Mouse (Mus musculus) lung, embryonic 16.5 days (tissue): ENCODE data around the gene Trim24. TPM values are rescaled to one million over a fixed set of nuclear protein-coding genes. Genes with fewer than 3 reads are reported as not detected.
"Not testable (repeated sequence)": the region's sequence is repeated elsewhere in the genome, so short reads cannot be mapped to it uniquely, and the experiment has no call there.

Experiments used
- ATAC-seq: fragments of 200-750 bp; cut with Nextera tagmentation; 2 replicates; pipeline ENCODE4 v1.8.0; 2017; ENCODE audit warnings: low read depth, mild to moderate bottlenecking, moderate library complexity
- H3K27ac ChIP-seq: fragments of 300-500 bp; sonication (generic); 2 replicates; pipeline ENCODE4 v1.5.1; 2014; ENCODE audit warnings: mild to moderate bottlenecking, control low read depth, low read length
- H3K27me3 ChIP-seq: fragments of 300-500 bp; sonication (generic); 2 replicates; pipeline ENCODE4 v1.6.1; 2014; ENCODE audit warnings: low read depth, low read length, mixed read lengths; ENCODE audit not compliant: control insufficient read depth, insufficient read depth
- H3K36me3 ChIP-seq: fragments of 300-500 bp; sonication (generic); 2 replicates; pipeline ENCODE4 v1.6.1; 2014; ENCODE audit warnings: low read length; ENCODE audit not compliant: control insufficient read depth, insufficient read depth
- H3K4me1 ChIP-seq: fragments of 300-500 bp; sonication (generic); replicated peaks from 2 replicates; pipeline ENCODE4 v1.6.1; 2014; ENCODE audit warnings: low read length, mixed read lengths; ENCODE audit not compliant: control insufficient read depth, insufficient read depth
- H3K4me2 ChIP-seq: fragments of 300-500 bp; sonication (generic); 2 replicates; pipeline ENCODE4 v1.6.1; 2014; ENCODE audit warnings: low read depth, low read length, control low read depth
- H3K4me3 ChIP-seq: fragments of 300-500 bp; sonication (generic); 2 replicates; pipeline ENCODE4 v1.5.1; 2014; ENCODE audit warnings: mild to moderate bottlenecking, low read length, control low read depth
- H3K9ac ChIP-seq: fragments of 300-500 bp; sonication (generic); 2 replicates; pipeline ENCODE4 v1.6.1; 2014; ENCODE audit warnings: low read length, control low read depth
- H3K9me3 ChIP-seq: fragments of 300-500 bp; sonication (generic); 2 replicates; pipeline ENCODE4 v1.6.1; 2016; ENCODE audit warnings: low read length; ENCODE audit not compliant: control insufficient read depth
- WGBS: fragments of 180-500 bp; shearing (Covaris S2); extraction: QIAGEN DNeasy Blood & Tissue Kit; methylation state at CpG from one replicate; pipeline ENCODE4 v1.1.7; 2014; 5-methylcytosine and 5-hydroxymethylcytosine counted together
- polyA plus RNA-seq: library from polyadenylated mRNA; unstranded; fragments of >200 nt; fragmentation: Nextera tagmentation; extraction: Ambion mirVana; gene quantifications from 2 replicates; pipeline ENCODE4 v1.2.1, GENCODE M21; 2015

The Trim24 gene
- polyA plus RNA-seq, 1 experiment from 2014 or later: 10.0 TPM

GRCm38 (mm10) chr6:37842779-37843605 lies 27.6 kb upstream of the Trim24 start:
- no peak overlapping the region for H3K4me3 ChIP-seq
- 78% methylated on average over 5 of the region's 5 CpGs for WGBS

DNA sequence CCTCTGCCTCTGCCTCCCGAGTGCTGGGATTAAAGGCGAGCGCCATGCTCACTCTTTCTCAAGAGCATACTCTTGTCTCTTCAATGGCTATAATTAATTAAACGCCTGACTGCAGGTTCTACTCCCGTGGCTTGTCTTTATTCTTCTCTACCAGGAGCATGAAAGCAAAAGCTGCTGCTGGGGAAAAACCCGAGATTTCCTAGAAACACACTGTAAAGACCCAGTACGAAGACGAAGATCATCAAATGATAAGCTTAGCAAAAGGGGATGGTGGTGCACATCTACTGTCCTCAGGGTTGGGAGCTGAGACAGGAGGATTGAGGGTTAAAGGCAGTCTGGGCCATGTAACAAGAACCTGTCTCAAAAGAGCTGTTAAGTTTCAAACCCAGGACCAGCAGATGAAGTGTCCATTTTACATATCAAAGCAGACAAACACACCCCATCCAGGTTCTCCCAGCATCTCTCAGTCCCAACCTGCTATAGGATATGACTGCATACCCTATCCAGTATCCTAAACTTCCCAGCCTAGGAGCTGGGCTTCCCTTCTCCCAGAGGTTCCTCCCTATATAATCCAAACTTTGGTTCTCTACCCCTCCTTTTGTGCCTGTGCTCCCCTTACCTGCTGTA lies 26.9 kb upstream of the Trim24 start:
- H3K4me2 ChIP-seq: no peak overlapping the region
- no peak overlapping the region for H3K27ac ChIP-seq
- peaks cover 6% of the 10 kb centered on the region for H3K9me3 ChIP-seq
- H3K4me1 ChIP-seq: 0 out of 2 replicates have a peak, but pooled peaks cover 2% of the 10 kb centered on the region
- 91% methylated on average over 8 of the region's 8 CpGs for WGBS
- ATAC-seq: no peak
- H3K27me3 ChIP-seq: no peaks in the 10 kb centered on the region
- H3K4me3 ChIP-seq: no peak overlapping the region
- H3K36me3 ChIP-seq: no peaks in the 10 kb centered on the region
- H3K9ac ChIP-seq: no peak overlapping the region

More at GRCm38 (mm10) chr6:37842779-37843605, 27.6 kb upstream of the Trim24 start:
- ATAC-seq: no peak
- H3K4me2 ChIP-seq: no peak overlapping the region
- peaks cover 2% of the 10 kb centered on the region; the same call in 1 of the 2 replicates for H3K9me3 ChIP-seq
- H3K27me3 ChIP-seq: no peaks in the 10 kb centered on the region
- no peak overlapping the region for H3K9ac ChIP-seq
- no peaks in the 10 kb centered on the region for H3K36me3 ChIP-seq
- no peak overlapping the region for H3K27ac ChIP-seq
- 0 out of 2 replicates have a peak, but pooled peaks cover 2% of the 10 kb centered on the region for H3K4me1 ChIP-seq

DNA sequence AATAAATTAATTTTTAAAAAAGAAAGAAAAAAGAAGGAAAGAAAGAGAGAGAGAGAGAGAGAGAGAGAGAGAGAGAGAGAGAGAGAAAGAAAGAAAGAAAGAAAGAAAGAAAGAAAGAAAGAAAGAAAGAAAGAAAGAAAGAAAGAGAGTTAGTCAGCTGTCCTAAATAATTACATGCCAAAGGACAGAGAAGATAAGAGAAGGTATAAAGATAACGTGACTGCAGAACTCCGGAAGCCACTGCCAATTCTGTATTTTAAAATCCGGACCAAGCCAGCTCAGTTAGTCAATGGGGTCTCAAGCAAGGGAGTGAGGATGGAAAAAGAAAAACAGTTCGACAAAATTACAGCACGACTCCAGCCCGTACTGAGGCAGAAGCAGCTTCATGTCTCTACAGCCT lies 25.7 kb upstream of the Trim24 start:
- H3K27me3 ChIP-seq, H3K36me3 ChIP-seq, H3K4me2 ChIP-seq, H3K4me1 ChIP-seq, ATAC-seq, H3K9me3 ChIP-seq, H3K4me3 ChIP-seq, H3K27ac ChIP-seq, H3K9ac ChIP-seq: not testable (repeated sequence)
- 45% methylated on average over 6 of the region's 6 CpGs for WGBS

DNA sequence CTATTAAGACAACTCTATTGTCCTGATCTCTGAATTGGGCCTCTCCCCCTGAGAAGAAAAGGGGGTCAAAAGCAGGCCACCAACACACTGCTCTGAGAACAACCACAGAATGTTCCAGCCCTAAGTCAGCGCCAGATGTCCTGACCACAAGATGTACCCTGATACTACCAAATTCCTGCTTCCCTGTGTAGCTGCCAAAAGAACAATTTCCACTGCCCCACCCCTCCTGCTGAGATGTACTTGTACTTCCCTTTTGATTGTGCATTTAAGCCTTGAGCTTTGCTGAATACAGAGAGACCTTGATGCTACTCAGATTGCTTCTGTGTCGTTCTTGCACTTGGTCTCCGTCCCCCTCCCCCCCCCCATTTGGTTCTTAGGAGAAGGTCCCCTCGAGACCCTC lies 23.1 kb upstream of the Trim24 start:
- not testable (repeated sequence) for H3K27ac ChIP-seq, H3K4me1 ChIP-seq, H3K36me3 ChIP-seq, H3K9ac ChIP-seq, H3K4me2 ChIP-seq, ATAC-seq, H3K27me3 ChIP-seq, H3K4me3 ChIP-seq
- peaks cover 10% of the 10 kb centered on the region for H3K9me3 ChIP-seq
- 87% methylated on average over 4 of the region's 4 CpGs for WGBS

- ATAC-seq: no peak
These were observed 19.3 kb upstream of the Trim24 start for GRCm38 (mm10) chr6:37851352-37851751.

GRCm38 (mm10) chr6:37853289-37853688 lies 17.3 kb upstream of the Trim24 start:
- no peak overlapping the region for H3K4me3 ChIP-seq
- ATAC-seq: no peak
- 84% methylated on average over 2 of the region's 2 CpGs for WGBS
- H3K9me3 ChIP-seq: peaks cover 5% of the 10 kb centered on the region; the same call in 1 of the 2 replicates
- no peaks in the 10 kb centered on the region for H3K4me1 ChIP-seq
- H3K4me2 ChIP-seq: no peak overlapping the region
- no peak overlapping the region for H3K9ac ChIP-seq
- no peaks in the 10 kb centered on the region for H3K27me3 ChIP-seq
- no peaks in the 10 kb centered on the region for H3K36me3 ChIP-seq
- no peak overlapping the region for H3K27ac ChIP-seq

More at GRCm38 (mm10) chr6:37851352-37851751, 19.3 kb upstream of the Trim24 start:
- H3K9me3 ChIP-seq: peaks cover 10% of the 10 kb centered on the region
- H3K36me3 ChIP-seq: no peaks in the 10 kb centered on the region
- no peak overlapping the region for H3K9ac ChIP-seq
- WGBS: 82% methylated on average over 2 of the region's 2 CpGs
- no peaks in the 10 kb centered on the region for H3K4me1 ChIP-seq
- no peak overlapping the region for H3K27ac ChIP-seq
- no peaks in the 10 kb centered on the region for H3K27me3 ChIP-seq
- H3K4me2 ChIP-seq: no peak overlapping the region
- no peak overlapping the region for H3K4me3 ChIP-seq

GRCm38 (mm10) chr6:37855384-37855783 lies 15.2 kb upstream of the Trim24 start:
- Histone ChIP-seq H3K4me1 (no peaks in the 10 kb centered on the region), H3K4me2 (no peak overlapping the region), H3K9ac (no peak overlapping the region), H3K27ac (no peak overlapping the region), H3K36me3 (no peaks in the 10 kb centered on the region), H3K27me3 (no peaks in the 10 kb centered on the region), H3K9me3 (0 out of 2 replicates have a peak, but pooled peaks cover 4% of the 10 kb centered on the region), H3K4me3 (no peak overlapping the region)
- WGBS: 46% methylated on average over 2 of the region's 2 CpGs
- ATAC-seq: no peak

DNA sequence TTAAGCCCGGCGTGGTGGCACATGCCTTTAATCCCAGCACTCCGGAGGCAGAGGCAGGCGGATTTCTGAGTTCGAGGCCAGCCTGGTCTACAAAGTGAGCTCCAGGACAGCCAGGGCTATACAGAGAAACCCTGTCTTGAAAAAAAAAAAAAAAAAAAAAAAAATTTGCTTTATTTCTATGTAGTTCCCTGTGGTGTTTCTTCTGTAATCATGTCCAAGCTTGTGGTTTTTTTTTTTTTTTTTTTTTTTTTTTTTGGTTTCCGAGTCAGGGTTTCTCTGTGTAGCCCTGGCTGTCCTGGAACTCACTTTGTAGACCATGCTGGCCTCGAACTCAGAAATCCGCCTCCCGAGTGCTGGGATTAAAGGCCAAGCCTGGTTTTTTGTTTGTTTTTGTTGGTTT lies 14.3 kb upstream of the Trim24 start:
- not testable (repeated sequence) for H3K9me3 ChIP-seq, H3K4me3 ChIP-seq, H3K9ac ChIP-seq, H3K4me1 ChIP-seq, H3K4me2 ChIP-seq, H3K27ac ChIP-seq, ATAC-seq, H3K27me3 ChIP-seq, H3K36me3 ChIP-seq
- 90% methylated on average over 9 of the region's 9 CpGs for WGBS

DNA sequence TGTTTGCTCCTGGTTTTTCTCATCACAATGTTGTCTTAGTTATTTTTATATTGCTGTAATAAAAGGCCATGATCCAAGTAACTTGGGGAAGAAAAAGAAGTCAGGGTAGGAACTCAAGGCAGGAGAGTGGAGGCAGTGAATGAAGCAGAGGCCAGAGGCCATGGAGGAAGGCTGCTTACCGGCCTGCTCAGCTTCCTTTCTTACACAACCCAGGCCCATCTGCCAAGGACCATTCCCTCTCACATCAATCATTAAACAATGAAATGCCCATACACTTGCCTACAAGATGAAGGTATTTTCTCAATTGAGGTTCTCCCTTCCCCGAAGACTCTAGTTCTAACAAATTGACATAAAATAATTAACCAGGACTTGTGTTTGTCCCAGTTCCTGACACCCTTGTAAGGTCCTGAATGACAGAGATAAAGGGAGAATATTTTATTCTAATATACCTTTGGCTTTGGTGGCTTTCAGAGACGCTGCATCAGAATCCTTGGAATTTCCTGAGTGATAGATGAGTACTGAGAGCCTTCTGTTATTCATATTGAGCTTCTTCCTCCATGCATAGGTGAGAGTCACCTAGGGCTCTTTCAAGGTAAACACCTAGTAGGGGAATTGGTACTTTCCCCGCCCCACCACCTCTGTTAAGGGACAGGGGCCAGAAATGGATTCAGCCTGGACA lies 13.3 kb upstream of the Trim24 start:
- no peaks in the 10 kb centered on the region for H3K36me3 ChIP-seq
- 48% methylated on average over 4 of the region's 4 CpGs for WGBS
- H3K27me3 ChIP-seq: no peaks in the 10 kb centered on the region
- H3K4me2 ChIP-seq: no peak overlapping the region
- no peak overlapping the region for H3K4me3 ChIP-seq
- H3K4me1 ChIP-seq: no peaks in the 10 kb centered on the region
- H3K9ac ChIP-seq: no peak overlapping the region
- H3K9me3 ChIP-seq: no peaks in the 10 kb centered on the region
- H3K27ac ChIP-seq: no peak overlapping the region
- no peak for ATAC-seq
